Mouse (Mus musculus): Measurements from ENCODE around the gene Cntfr. TPM values are rescaled to one million over a fixed set of nuclear protein-coding genes. Genes with fewer than 3 reads are reported as not detected.
A peak's percentile ranks its signal among the peaks of the same experiment; 100 is the strongest.

Cntfr gene
- polyA plus RNA-seq, 2 experiments = 0.17 to 0.75 TPM

GRCm38 (mm10) chr4:41655525-41655924 is 41.4 kb downstream of the Cntfr start:
- Histone ChIP-seq H3K9ac (replicated peaks) (no peak overlapping the region), H3K9me3 (ENCODE audit: control insufficient read depth, low read length) (no peaks in the 10 kb centered on the region), H3K4me2 (ENCODE audit: low read depth) (no peak overlapping the region), H3K36me3 (replicated peaks; ENCODE audit: control insufficient read depth, insufficient read depth, low read depth) (no peaks in the 10 kb centered on the region), H3K4me3 (ENCODE audit: insufficient read depth in 1 of 2, low read depth in 2 of 2, low read length in 2 of 2) (no peak overlapping the region), H3K27ac (no peak overlapping the region), H3K4me1 (replicated peaks; ENCODE audit: control insufficient read depth in 2 of 2, insufficient read depth in 2 of 2, low read length in 1 of 2) (peaks cover 0 to 2% of the 10 kb centered on the region in 2 experiments; a peak in 1 of 4 replicates), H3K27me3 (ENCODE audit: control insufficient read depth, insufficient read depth, low read length) (no peaks in the 10 kb centered on the region)
- ATAC-seq (ENCODE audit: insufficient read depth) (no peak), DNase-seq (ENCODE audit: low read depth in 3 of 3, low spot score in 3 of 3) (no peak)
- no peak for TF ChIP-seq CTCF (IDR thresholded peaks at IDR 0.05; ENCODE audit: low read depth)
- WGBS (ENCODE audit: insufficient replicate concordance) = 46% methylated on average over 2 of the region's 2 CpGs

GRCm38 (mm10) chr4:41654217-41654616 is 42.7 kb downstream of the Cntfr start:
- H3K9ac ChIP-seq (replicated peaks) = no peak overlapping the region
- H3K4me1 ChIP-seq (replicated peaks; ENCODE audit: control insufficient read depth in 2 of 2, insufficient read depth in 2 of 2, low read length in 1 of 2) = peaks cover 0 to 3% of the 10 kb centered on the region in 2 experiments; a peak in 1 of 4 replicates
- H3K27me3 ChIP-seq (ENCODE audit: control insufficient read depth, insufficient read depth, low read length) = no peaks in the 10 kb centered on the region
- no peak overlapping the region for H3K4me3 ChIP-seq (ENCODE audit: insufficient read depth in 1 of 2, low read depth in 2 of 2, low read length in 2 of 2)
- H3K36me3 ChIP-seq (replicated peaks; ENCODE audit: control insufficient read depth, insufficient read depth, low read depth) = no peaks in the 10 kb centered on the region
- no peak overlapping the region for H3K27ac ChIP-seq
- peak; percentile 71 for TF ChIP-seq CTCF (IDR thresholded peaks at IDR 0.05; ENCODE audit: low read depth)
- no peak for TF ChIP-seq EP300 (IDR thresholded peaks at IDR 0.05; ENCODE audit: low read depth)
- no peak overlapping the region for H3K4me2 ChIP-seq (ENCODE audit: low read depth)
- 18% methylated on average over 7 of the region's 7 CpGs for WGBS (ENCODE audit: insufficient replicate concordance)
- DNase-seq (ENCODE audit: low read depth in 3 of 3, low spot score in 3 of 3) (no peak), ATAC-seq (ENCODE audit: insufficient read depth) (no peak)
- no peaks in the 10 kb centered on the region for H3K9me3 ChIP-seq (ENCODE audit: control insufficient read depth, low read length)

GRCm38 (mm10) chr4:41653730-41654129 is 43.2 kb downstream of the Cntfr start:
- no peak for DNase-seq (ENCODE audit: low read depth in 3 of 3, low spot score in 3 of 3)

GRCm38 (mm10) chr4:41653296-41653695 is 43.6 kb downstream of the Cntfr start:
- Histone ChIP-seq H3K27ac (no peak overlapping the region), H3K4me2 (ENCODE audit: low read depth) (no peak overlapping the region), H3K4me1 (replicated peaks; ENCODE audit: control insufficient read depth in 2 of 2, insufficient read depth in 2 of 2, low read length in 1 of 2) (peaks cover 0 to 5% of the 10 kb centered on the region in 2 experiments; a peak in 2 of 4 replicates), H3K27me3 (ENCODE audit: control insufficient read depth, insufficient read depth, low read length) (no peaks in the 10 kb centered on the region), H3K36me3 (replicated peaks; ENCODE audit: control insufficient read depth, insufficient read depth, low read depth) (no peaks in the 10 kb centered on the region), H3K9ac (replicated peaks) (no peak overlapping the region), H3K4me3 (ENCODE audit: insufficient read depth in 1 of 2, low read depth in 2 of 2, low read length in 2 of 2) (no peak overlapping the region), H3K9me3 (ENCODE audit: control insufficient read depth, low read length) (no peaks in the 10 kb centered on the region)
- ATAC-seq (ENCODE audit: insufficient read depth) (no peak), DNase-seq (ENCODE audit: low read depth in 3 of 3, low spot score in 3 of 3) (no peak)
- 38% methylated on average over 6 of the region's 6 CpGs for WGBS (ENCODE audit: insufficient replicate concordance)
- TF ChIP-seq CTCF (IDR thresholded peaks at IDR 0.05; ENCODE audit: low read depth) = peak; percentile 84
- no peak for TF ChIP-seq EP300 (IDR thresholded peaks at IDR 0.05; ENCODE audit: low read depth)

More at GRCm38 (mm10) chr4:41653730-41654129, 43.2 kb downstream of the Cntfr start:
- Histone ChIP-seq H3K9me3 (ENCODE audit: control insufficient read depth, low read length) (no peaks in the 10 kb centered on the region), H3K4me1 (replicated peaks; ENCODE audit: control insufficient read depth in 2 of 2, insufficient read depth in 2 of 2, low read length in 1 of 2) (peaks cover 0 to 5% of the 10 kb centered on the region in 2 experiments; a peak in 1 of 4 replicates), H3K4me3 (ENCODE audit: insufficient read depth in 1 of 2, low read depth in 2 of 2, low read length in 2 of 2) (no peak overlapping the region), H3K9ac (replicated peaks) (no peak overlapping the region), H3K27me3 (ENCODE audit: control insufficient read depth, insufficient read depth, low read length) (no peaks in the 10 kb centered on the region), H3K27ac (no peak overlapping the region), H3K4me2 (ENCODE audit: low read depth) (no peak overlapping the region), H3K36me3 (replicated peaks; ENCODE audit: control insufficient read depth, insufficient read depth, low read depth) (no peaks in the 10 kb centered on the region)
- no peak for ATAC-seq (ENCODE audit: insufficient read depth)
- WGBS (ENCODE audit: insufficient replicate concordance) = 34% methylated on average over 6 of the region's 6 CpGs
- TF ChIP-seq EP300 (IDR thresholded peaks at IDR 0.05; ENCODE audit: low read depth) (no peak), CTCF (IDR thresholded peaks at IDR 0.05; ENCODE audit: low read depth) (no peak)

- Histone ChIP-seq H3K27ac (no peak overlapping the region), H3K4me2 (ENCODE audit: low read depth) (peak overlapping the region; percentile 9; the same call in 1 of the 2 replicates)
These were observed 48.3 kb downstream of the Cntfr start for GRCm38 (mm10) chr4:41648627-41649026.

More at GRCm38 (mm10) chr4:41648627-41649026, 48.3 kb downstream of the Cntfr start:
- Histone ChIP-seq H3K27me3 (ENCODE audit: control insufficient read depth, insufficient read depth, low read length) (no peaks in the 10 kb centered on the region), H3K9ac (replicated peaks) (no peak overlapping the region), H3K36me3 (replicated peaks; ENCODE audit: control insufficient read depth, insufficient read depth, low read depth) (no peaks in the 10 kb centered on the region), H3K4me3 (ENCODE audit: insufficient read depth in 1 of 2, low read depth in 2 of 2, low read length in 2 of 2) (no peak overlapping the region), H3K4me1 (replicated peaks; ENCODE audit: control insufficient read depth in 2 of 2, insufficient read depth in 2 of 2, low read length in 1 of 2) (peaks cover 0 to 8% of the 10 kb centered on the region in 2 experiments; a peak in 2 of 4 replicates), H3K9me3 (ENCODE audit: control insufficient read depth, low read length) (no peaks in the 10 kb centered on the region)
- WGBS (ENCODE audit: insufficient replicate concordance) = 24% methylated on average over 7 of the region's 7 CpGs
- DNase-seq (ENCODE audit: low read depth in 3 of 3, low spot score in 3 of 3) = peak in 2 of 3 experiments; percentile 33 to 39
- TF ChIP-seq CTCF (IDR thresholded peaks at IDR 0.05; ENCODE audit: low read depth) (no peak), EP300 (IDR thresholded peaks at IDR 0.05; ENCODE audit: low read depth) (peak; percentile 60; the same call in 1 of the 2 replicates)
- peak; percentile 77 for ATAC-seq (ENCODE audit: insufficient read depth)
